Mouse (Mus musculus): Measurements from ENCODE around the gene Abcc8.
A peak's percentile ranks its signal among the peaks of the same experiment; 100 is the strongest.
"Not testable (repeated sequence)": the region's sequence is repeated elsewhere in the genome, so short reads cannot be mapped to it uniquely, and the experiment has no call there.

The Abcc8 gene

DNA sequence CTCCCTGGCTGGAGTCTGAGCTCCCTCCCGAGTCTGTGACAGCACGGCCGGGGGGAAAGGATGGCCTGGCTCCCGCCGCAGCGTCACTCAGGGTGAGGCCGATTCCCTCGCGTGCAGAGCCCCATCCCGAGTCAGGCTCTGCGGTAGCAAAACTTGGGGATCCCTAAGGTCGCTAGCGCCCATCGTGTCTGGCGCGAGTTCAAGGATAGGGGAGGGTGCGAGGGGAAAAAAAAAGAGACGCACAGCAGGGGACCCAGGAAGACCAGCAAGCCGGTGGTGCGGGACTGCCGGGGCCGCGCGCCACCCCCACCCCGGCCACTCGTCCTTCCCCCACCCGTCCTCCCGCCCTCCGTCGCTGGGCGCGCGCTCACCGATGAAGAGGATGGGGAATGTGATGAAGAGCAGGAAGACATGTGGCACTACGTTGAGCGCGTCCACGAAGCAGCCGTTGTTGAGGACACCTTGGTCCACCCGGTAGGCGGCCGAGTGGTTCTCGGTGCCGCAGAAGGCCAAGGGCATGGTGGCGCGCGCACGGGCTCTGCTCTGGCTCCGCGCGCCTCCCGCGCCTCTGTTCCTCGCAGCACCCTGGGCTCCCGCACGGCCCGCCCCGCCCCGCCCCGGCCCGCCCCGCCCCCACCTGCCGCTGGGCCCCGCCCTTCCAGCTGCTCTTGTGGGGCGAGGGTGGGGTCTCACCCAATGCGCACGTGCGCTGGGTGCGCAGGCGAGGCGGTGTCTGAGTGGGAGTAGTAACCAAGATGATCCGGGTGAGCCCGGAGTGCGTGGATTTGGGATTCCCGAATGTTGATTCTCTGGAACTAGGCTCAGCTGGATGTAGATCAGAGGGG lies at the start of gene Abcc8:
Gene Abcc8, minus strand, starts transcription at position 603 of the 845 bp plus-strand sequence.
- no peak for DNase-seq

DNA sequence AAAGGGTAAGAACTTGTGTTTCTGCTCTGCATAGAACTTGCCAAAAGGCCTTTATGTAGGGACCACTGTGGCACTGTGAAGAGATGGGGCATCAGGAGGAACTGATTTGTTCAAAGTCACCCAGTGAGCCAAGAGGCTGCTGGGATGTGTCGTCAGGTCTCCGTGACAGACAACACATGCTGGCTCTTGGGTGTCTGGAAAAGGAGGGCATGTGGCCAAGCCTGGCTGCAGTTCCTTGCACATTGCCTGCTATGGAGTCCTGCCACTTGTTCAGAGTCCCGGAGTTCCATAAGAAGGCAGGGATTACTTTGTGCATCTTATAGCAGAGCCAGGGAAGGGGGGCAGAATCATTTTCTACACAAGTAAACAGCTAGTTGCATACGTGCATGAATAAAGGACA lies 47.1 kb upstream of the Abcc8 start:
- no peak for DNase-seq

- peak; percentile 56 to 74 for DNase-seq
Observed at GRCm38 (mm10) chr7:46226253-46226652, 46.4 kb upstream of the Abcc8 start.

GRCm38 (mm10) chr7:46220591-46221129 lies 40.8 kb upstream of the Abcc8 start:
- DNase-seq = no peak

- DNase-seq = peak; percentile 25 to 58
Observed at GRCm38 (mm10) chr7:46218415-46218814, 38.6 kb upstream of the Abcc8 start.

DNA sequence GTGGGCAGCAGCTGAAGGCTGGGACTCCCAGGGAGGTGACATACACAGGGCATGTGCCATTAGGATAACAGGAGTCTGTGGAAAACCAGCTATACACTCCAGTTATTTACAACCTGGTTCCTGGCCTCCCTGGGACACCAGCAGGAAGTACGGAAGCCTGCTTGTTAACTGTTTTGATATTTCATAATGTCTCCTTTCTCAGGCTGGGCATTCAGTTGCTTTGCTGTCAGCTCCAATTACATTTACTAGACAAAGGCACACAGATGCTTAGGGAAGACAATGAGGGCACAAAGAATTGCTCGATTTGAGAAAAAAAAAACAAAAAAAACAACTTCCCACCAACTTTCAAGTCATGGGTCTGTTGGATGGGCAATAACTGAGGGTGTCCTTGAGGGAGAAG lies 36.6 kb upstream of the Abcc8 start:
- no peak for DNase-seq

GRCm38 (mm10) chr7:46210276-46210675 lies 30.4 kb upstream of the Abcc8 start:
- no peak for DNase-seq

DNA sequence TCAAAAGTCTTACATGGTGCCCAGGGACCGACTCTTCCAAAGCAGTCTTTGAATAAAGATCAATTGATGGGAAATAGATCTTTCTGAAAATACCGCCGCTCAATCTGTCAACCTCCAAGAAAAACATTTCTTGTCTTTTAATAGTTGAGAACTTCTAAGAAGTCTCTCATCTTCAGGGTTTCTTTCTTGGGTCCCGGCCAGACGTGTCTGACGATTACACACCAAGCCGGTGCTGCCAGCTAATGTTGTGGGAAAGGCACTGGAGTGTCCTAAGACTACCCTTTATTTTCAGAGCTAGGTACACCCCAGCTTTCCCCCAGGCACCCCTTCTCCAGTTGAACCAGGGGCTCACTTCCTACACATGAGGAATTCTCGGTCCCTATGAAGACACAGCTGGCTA lies 28.3 kb upstream of the Abcc8 start:
- no peak for DNase-seq

- no peak for DNase-seq
Observed at GRCm38 (mm10) chr7:46204775-46205174, 24.9 kb upstream of the Abcc8 start.

- DNase-seq = peak in 1 of 2 experiments; percentile 21
Observed at GRCm38 (mm10) chr7:46204046-46204471, 24.2 kb upstream of the Abcc8 start.

DNA sequence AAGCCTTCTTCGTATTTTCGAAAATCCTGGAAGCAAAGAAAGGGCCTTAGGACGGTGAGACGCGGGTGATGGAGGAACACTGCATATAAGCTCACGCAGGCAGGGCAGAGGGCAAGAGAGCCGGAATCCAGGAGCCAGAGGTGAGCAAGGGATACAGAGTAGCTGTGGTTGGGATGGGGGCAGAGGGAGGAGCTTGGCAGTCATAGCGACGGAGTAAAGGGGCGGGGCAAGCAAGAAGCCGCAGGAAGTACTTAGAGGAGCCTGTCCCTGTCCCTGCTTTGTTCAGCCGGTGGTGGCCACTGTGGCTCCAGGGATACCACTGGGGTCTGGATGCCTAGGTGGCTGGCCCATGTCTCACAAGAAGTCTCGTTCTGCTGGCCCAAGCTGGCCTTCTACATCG lies 21.8 kb upstream of the Abcc8 start:
- no peak for DNase-seq

GRCm38 (mm10) chr7:46200021-46200420 lies 20.2 kb upstream of the Abcc8 start:
- no peak for DNase-seq

DNA sequence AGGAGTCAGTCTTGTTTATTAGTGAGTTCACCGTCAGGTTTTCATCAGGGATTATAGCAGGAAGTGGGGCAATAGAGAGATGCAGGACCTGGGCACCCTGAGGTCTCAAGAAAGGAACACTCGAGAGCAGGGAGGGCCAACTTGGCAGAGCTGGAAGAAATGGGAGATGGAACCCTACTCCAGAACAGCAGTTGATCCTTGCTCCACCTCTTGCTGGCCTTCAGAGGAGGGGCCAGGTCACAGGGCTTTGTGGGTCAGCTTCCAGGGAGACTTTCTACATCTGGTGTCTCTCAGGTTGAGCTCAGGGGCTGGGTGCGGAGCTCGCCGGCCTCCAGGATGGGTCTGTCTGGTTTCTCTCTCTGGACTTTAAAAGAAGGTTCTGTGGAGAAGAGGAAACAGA lies 15.5 kb upstream of the Abcc8 start:
- no peak for DNase-seq

- DNase-seq = no peak
Observed at GRCm38 (mm10) chr7:46184232-46184631, 4.4 kb upstream of the Abcc8 start.

DNA sequence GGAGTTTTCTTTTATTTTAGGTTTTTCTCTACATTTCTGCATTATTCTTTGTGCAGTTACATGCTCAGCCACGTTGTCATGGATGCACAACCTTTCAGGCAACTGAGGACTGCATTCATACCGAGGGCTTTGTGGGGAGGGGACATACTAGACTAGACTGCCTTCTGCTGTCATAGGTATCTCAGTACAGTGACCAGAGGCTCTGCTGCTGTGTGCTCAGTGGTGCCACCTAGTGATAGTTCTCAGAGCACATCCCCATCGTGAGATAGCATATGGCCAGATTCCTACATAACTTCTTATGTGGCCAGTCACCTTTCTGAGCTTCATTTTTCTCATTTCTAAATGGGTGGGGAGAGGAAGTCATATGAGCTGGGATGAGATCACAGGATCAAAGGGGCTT lies 1.8 kb upstream of the Abcc8 start:
- DNase-seq = peak; percentile 46 to 62

DNA sequence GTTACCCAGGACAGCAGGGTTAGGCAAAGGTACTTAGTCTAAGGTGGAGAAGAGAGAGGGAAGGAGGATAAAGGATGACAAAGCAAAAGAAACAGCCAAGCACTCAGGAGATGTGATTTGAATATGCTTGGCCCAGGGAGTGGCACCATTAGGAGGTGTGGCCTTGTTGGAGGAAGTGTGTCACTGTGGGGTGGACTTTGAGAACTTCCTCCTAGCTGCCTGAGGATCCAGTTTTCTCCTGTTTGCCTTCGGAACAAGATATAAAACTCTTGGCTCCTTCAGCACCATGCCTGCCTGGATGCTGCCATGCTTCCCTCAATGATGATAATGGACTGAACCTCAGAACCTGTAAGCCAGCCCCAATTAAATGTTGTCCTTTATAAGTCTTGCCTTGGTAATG lies 10.9 kb downstream of the Abcc8 start:
- DNase-seq = not testable (repeated sequence)

GRCm38 (mm10) chr7:46168402-46168801 lies 11.4 kb downstream of the Abcc8 start:
- DNase-seq = no peak

DNA sequence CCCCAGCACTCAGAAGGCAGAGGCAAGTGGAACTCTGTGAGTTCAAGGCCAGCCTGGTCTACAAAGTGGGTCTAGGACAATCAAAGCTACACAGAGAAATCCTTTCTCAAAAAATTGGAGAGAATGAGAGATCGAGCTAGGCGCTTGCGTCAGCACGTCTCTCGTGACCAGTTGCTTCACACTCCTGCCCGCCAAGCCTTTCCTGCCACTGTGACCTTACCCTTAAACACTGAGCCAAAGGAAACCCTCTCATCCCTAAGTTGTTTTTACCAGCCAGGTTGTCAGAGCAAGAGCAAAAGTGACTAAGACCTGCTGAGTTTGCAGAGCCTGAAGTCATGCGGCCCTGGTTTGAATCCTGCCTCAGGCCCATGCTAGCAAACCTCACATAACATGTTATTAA lies 11.9 kb downstream of the Abcc8 start:
- DNase-seq = no peak

- DNase-seq = no peak
Observed at GRCm38 (mm10) chr7:46165876-46166275, 14.0 kb downstream of the Abcc8 start.

DNA sequence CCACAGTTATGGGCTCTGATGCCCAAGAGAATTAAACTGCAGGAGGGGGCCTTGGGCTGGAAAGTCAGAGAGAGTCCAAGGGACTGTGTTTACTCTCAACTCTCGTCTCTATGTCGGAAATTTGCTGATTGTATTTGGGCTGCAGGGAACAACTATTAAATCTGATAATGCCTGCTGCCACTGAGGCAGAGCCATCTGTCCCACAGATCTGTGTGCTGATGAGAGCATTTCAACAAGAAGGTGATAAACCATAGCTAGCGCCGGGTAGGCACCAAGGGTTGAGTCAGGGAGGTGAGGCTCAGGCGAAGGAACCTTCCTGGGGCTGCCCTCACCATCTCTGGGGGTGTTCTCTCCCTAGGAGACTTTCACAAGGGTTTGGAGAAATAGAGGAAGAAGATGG lies 17.1 kb downstream of the Abcc8 start:
- DNase-seq = no peak

- DNase-seq = no peak
Observed at GRCm38 (mm10) chr7:46162132-46162727, 17.6 kb downstream of the Abcc8 start.

- DNase-seq = no peak
Observed at GRCm38 (mm10) chr7:46161615-46162014, 18.2 kb downstream of the Abcc8 start.

- DNase-seq = no peak
Observed at GRCm38 (mm10) chr7:46157746-46158145, 22.1 kb downstream of the Abcc8 start.

Data from kidney, postnatal 25 days (tissue).